Mouse (Mus musculus): ENCODE data around the gene Phc1.

GRCm38 (mm10) chr6:122288263-122288662 is 52.1 kb downstream of the Phc1 start:
- TF ChIP-seq POLR2A (IDR thresholded peaks at IDR 0.05; ENCODE audit: low read depth, low read length) (no peak), CTCF (IDR thresholded peaks at IDR 0.05; ENCODE audit: extremely low read depth, insufficient read depth, insufficient read length, insufficient replicate concordance) (no peak)
